Mouse (Mus musculus) CD8-positive naive resting alpha-beta T cell, adult 57 days (primary cell): ENCODE data around the gene Rpl9-ps6. TPM values are rescaled to one million over a fixed set of nuclear protein-coding genes. Genes with fewer than 3 reads are reported as not detected.

Experiments used
- total RNA-seq: library from RNA; stranded (reverse); gene quantifications from one replicate; pipeline ENCODE4 v1.2.4, GENCODE M21; 2023

Rpl9-ps6 gene
- 121 TPM for total RNA-seq

GRCm38 (mm10) chr19:32466478-32466877, at the start of gene Rpl9-ps6:
Gene Rpl9-ps6 (minus strand): TSS chr19:32466578.

GRCm38 (mm10) chr19:32485681-32486105, 19.3 kb upstream of the Rpl9-ps6 start, which contains the start of gene Minpp1:
Gene Minpp1 (plus strand): TSS chr19:32485769.

Other genes starting within 250 kb of the Rpl9-ps6 start
- gene Sgms1, start 76.9 kb downstream of the Rpl9-ps6 start, total RNA-seq, result 105 TPM
- 28.1 TPM for gene Minpp1, start 19.2 kb upstream of the Rpl9-ps6 start, total RNA-seq
- gene Papss2, start 129.2 kb upstream of the Rpl9-ps6 start, total RNA-seq, result 0.34 TPM